Mouse (Mus musculus) heart, adult 2 months (tissue): ENCODE measurements around the gene Rab8b.

ENCODE experiments used
- CTCF ChIP-seq: fragments of 200-600 bp; IDR thresholded peaks from 2 replicates; pipeline ENCODE4 v1.8.1; 2022; ENCODE audit warnings: antibody characterized with exemption, mild to moderate bottlenecking, moderate library complexity
- POLR2A ChIP-seq: fragments of 200-500 bp; IDR thresholded peaks from 2 replicates; pipeline ENCODE4 v1.6.1; 2011; ENCODE audit warnings: mild to moderate bottlenecking, low read depth, low read length, control low read depth; ENCODE audit not compliant: insufficient read depth

DNA sequence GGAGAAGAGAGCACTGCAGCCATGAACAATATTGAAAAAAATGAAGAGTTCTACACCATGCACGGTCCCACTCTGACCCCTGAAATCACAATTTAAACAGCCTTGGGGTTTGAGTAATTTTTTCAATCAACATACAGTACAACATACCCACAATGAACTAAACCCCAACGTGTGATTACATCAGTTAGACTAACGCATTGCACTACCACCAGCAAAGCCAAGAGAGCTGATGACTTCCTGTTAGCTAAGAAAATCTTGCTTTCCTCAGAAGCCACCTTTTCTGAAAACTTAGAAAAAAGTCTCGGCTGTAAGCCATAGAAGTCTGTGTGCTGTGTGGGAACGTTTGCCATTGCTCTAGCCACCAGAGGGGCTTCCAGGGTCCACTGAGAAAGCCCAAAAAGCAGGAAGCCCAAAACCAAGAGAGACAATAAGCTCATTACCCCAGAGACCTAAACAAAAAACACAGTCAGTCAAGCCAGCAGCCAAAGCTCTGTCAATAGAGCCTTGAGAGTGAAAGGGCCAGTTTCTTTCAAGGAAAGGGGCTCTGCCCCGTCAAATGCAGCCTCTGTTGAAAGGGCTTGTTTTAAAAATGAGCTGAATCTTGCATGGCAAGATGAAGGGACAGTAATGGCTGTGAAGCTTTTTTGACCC, 31.4 kb downstream of the Rab8b start:
- TF ChIP-seq POLR2A (no peak), CTCF (no peak)
